Mouse (Mus musculus) kidney, postnatal 0 days (tissue): Measurements from ENCODE around the gene Cc2d2b. TPM values are rescaled to one million over a fixed set of nuclear protein-coding genes. Genes with fewer than 3 reads are reported as not detected.

Experiments used
- ATAC-seq: fragments of 200-750 bp; cut with Nextera tagmentation; replicated peaks from 2 replicates; pipeline ENCODE4 v1.8.0; 2017; ENCODE audit warnings: low read depth, moderate number of reproducible peaks, moderate TSS enrichment, moderate library complexity; ENCODE audit not compliant: low FRiP score
- DNase-seq: peaks from one replicate; pipeline ENCODE4 v3.0.0-alpha.2; 2016; ENCODE audit warnings: low spot score
- H3K27ac ChIP-seq: fragments of 300-500 bp; sonication (generic); 2 replicates; pipeline ENCODE4 v1.5.1; 2014; ENCODE audit warnings: mild to moderate bottlenecking
- H3K27me3 ChIP-seq: fragments of 300-500 bp; sonication (generic); 2 replicates; pipeline ENCODE4 v1.6.1; 2014; ENCODE audit warnings: low read length, mixed read lengths; ENCODE audit not compliant: insufficient read depth
- H3K36me3 ChIP-seq: fragments of 300-500 bp; sonication (generic); 2 replicates; pipeline ENCODE4 v1.6.1; 2014; ENCODE audit warnings: low read length, mixed read lengths; ENCODE audit not compliant: insufficient read depth
- H3K4me1 ChIP-seq: fragments of 300-500 bp; sonication (generic); replicated peaks from 2 replicates; pipeline ENCODE4 v1.6.1; 2014; ENCODE audit warnings: antibody characterized with exemption, low read length, mixed read lengths; ENCODE audit not compliant: insufficient read depth
- H3K4me2 ChIP-seq: fragments of 300-500 bp; sonication (generic); 2 replicates; pipeline ENCODE4 v1.6.1; 2014; ENCODE audit warnings: mild to moderate bottlenecking, low read length, moderate library complexity, mixed read lengths
- H3K4me3 ChIP-seq: fragments of 300-500 bp; sonication (generic); replicated peaks from 2 replicates; pipeline ENCODE4 v1.5.1; 2014; ENCODE audit warnings: low read depth, low read length
- H3K9ac ChIP-seq: fragments of 300-500 bp; sonication (generic); 2 replicates; pipeline ENCODE4 v1.6.1; 2014; ENCODE audit warnings: low read depth, low read length
- H3K9me3 ChIP-seq: fragments of 300-500 bp; sonication (generic); replicated peaks from 2 replicates; pipeline ENCODE4 v1.6.1; 2016; ENCODE audit warnings: low read length, inconsistent platforms, mixed read lengths
- CTCF ChIP-seq: IDR thresholded peaks from 2 replicates; pipeline ENCODE4 v1.5.1; 2016; ENCODE audit warnings: antibody characterized with exemption, low read depth, mild to moderate bottlenecking, moderate library complexity
- WGBS: fragments of 180-500 bp; shearing (Covaris S2); extraction: QIAGEN DNeasy Blood & Tissue Kit; methylation state at CpG from one replicate; pipeline ENCODE4 v1.1.7; 2014; 5-methylcytosine and 5-hydroxymethylcytosine counted together
- polyA plus RNA-seq: library from polyadenylated mRNA; unstranded; fragments of >200 nt; fragmentation: Nextera tagmentation; extraction: Ambion mirVana; gene quantifications from 2 replicates; pipeline ENCODE4 v1.2.1, GENCODE M21; 2015

Cc2d2b gene
- polyA plus RNA-seq, 1 experiment from 2014 or later: not detected

- Histone ChIP-seq H3K4me2 (no peak overlapping the region), H3K27me3 (no peaks in the 10 kb centered on the region), H3K4me1 (no peaks in the 10 kb centered on the region), H3K4me3 (no peak overlapping the region), H3K9ac (no peak overlapping the region), H3K27ac (no peak overlapping the region), H3K9me3 (no peaks in the 10 kb centered on the region), H3K36me3 (no peaks in the 10 kb centered on the region)
- no peak for DNase-seq
- TF ChIP-seq CTCF: no peak
- ATAC-seq: no peak
- WGBS: 89% methylated on average over 4 of the region's 4 CpGs
These were observed 20.3 kb upstream of the Cc2d2b start for GRCm38 (mm10) chr19:40728213-40728612.

- TF ChIP-seq CTCF: no peak
- DNase-seq: no peak
- Histone ChIP-seq H3K4me2 (no peak overlapping the region), H3K4me1 (no peaks in the 10 kb centered on the region), H3K36me3 (no peaks in the 10 kb centered on the region), H3K9me3 (no peaks in the 10 kb centered on the region), H3K27me3 (no peaks in the 10 kb centered on the region), H3K9ac (no peak overlapping the region), H3K4me3 (no peak overlapping the region), H3K27ac (no peak overlapping the region)
- ATAC-seq: no peak
- 50% methylated on average over 12 of the region's 12 CpGs for WGBS
These were observed 19.7 kb upstream of the Cc2d2b start for GRCm38 (mm10) chr19:40728732-40729420.

GRCm38 (mm10) chr19:40733409-40733808 is 15.1 kb upstream of the Cc2d2b start:
- H3K4me1 ChIP-seq: no peaks in the 10 kb centered on the region
- no peak for TF ChIP-seq CTCF
- H3K27ac ChIP-seq: no peak overlapping the region
- WGBS: 65% methylated on average over 10 of the region's 10 CpGs
- DNase-seq (no peak), ATAC-seq (no peak)
- H3K36me3 ChIP-seq: no peaks in the 10 kb centered on the region
- H3K9me3 ChIP-seq: no peaks in the 10 kb centered on the region
- H3K4me3 ChIP-seq: no peak overlapping the region
- H3K9ac ChIP-seq: no peak overlapping the region
- no peak overlapping the region for H3K4me2 ChIP-seq
- no peaks in the 10 kb centered on the region for H3K27me3 ChIP-seq

GRCm38 (mm10) chr19:40733849-40734248 is 14.7 kb upstream of the Cc2d2b start:
- Histone ChIP-seq H3K4me3 (no peak overlapping the region), H3K9me3 (no peaks in the 10 kb centered on the region), H3K4me2 (no peak overlapping the region), H3K27me3 (no peaks in the 10 kb centered on the region), H3K36me3 (no peaks in the 10 kb centered on the region), H3K27ac (no peak overlapping the region), H3K4me1 (no peaks in the 10 kb centered on the region), H3K9ac (no peak overlapping the region)
- DNase-seq (no peak), ATAC-seq (no peak)
- TF ChIP-seq CTCF: no peak
- 70% methylated on average over 4 of the region's 4 CpGs for WGBS

- peak; percentile 74 for ATAC-seq
- WGBS: 34% methylated on average over 17 of the region's 17 CpGs
These were observed 11.7 kb upstream of the Cc2d2b start for GRCm38 (mm10) chr19:40736680-40737512.

GRCm38 (mm10) chr19:40737613-40738012 is 10.9 kb upstream of the Cc2d2b start:
- Histone ChIP-seq H3K9me3 (no peaks in the 10 kb centered on the region), H3K36me3 (no peaks in the 10 kb centered on the region), H3K4me2 (peak overlapping the region; percentile 25; the same call in 1 of the 2 replicates), H3K27ac (no peak overlapping the region), H3K4me3 (no peak overlapping the region), H3K27me3 (no peaks in the 10 kb centered on the region), H3K4me1 (no peaks in the 10 kb centered on the region), H3K9ac (no peak overlapping the region)
- DNase-seq (no peak), ATAC-seq (no peak)
- 82% methylated on average over 5 of the region's 5 CpGs for WGBS
- TF ChIP-seq CTCF: no peak

More at GRCm38 (mm10) chr19:40736680-40737512, 11.7 kb upstream of the Cc2d2b start:
- Histone ChIP-seq H3K9ac (no peak overlapping the region), H3K27ac (no peak overlapping the region), H3K4me2 (peak overlapping the region; percentile 25), H3K9me3 (no peaks in the 10 kb centered on the region), H3K36me3 (no peaks in the 10 kb centered on the region), H3K27me3 (no peaks in the 10 kb centered on the region), H3K4me3 (no peak overlapping the region), H3K4me1 (no peaks in the 10 kb centered on the region)
- DNase-seq: peak; percentile 91
- TF ChIP-seq CTCF: peak; percentile 86
